Mouse (Mus musculus): ENCODE measurements around the gene Chga. TPM values are rescaled to one million over a fixed set of nuclear protein-coding genes. Genes with fewer than 3 reads are reported as not detected.

The Chga gene
- polyA plus RNA-seq, 1 experiment, result 12.4 TPM

DNA sequence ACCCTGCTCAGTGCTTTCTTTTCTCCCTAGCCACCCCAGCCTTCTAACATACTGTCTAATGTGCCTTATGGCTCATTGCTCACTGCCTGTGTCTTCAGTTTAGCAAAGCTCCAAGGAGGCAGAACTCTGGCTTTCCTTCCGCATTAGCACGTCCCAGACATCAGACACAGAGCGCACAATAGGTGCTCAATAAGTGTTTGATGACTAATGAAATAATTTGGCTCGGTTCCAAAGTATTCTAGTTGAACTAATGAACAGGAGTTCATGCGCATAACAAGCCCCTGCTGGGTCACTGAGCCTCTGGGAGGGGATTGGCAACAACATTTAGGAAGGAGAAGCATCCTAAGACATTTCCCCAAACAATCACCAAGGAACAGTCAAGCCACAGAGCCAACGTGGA, 2.8 kb upstream of the Chga start:
- no peak for DNase-seq
- Histone ChIP-seq H3K27me3 (ENCODE audit: control insufficient read depth, insufficient read depth, low read length) (no peaks in the 10 kb centered on the region; the same call in 1 of the 2 replicates), H3K27ac (ENCODE audit: control insufficient read depth, insufficient read depth, low read length) (no peak overlapping the region), H3K36me3 (ENCODE audit: control insufficient read depth, insufficient read depth, low read length) (no peaks in the 10 kb centered on the region), H3K4me1 (replicated peaks; ENCODE audit: control insufficient read depth, insufficient read depth, low read length) (no peaks in the 10 kb centered on the region), H3K4me3 (ENCODE audit: control insufficient read depth, insufficient read depth, low read length) (no peak overlapping the region)
- 73% methylated on average over 6 of the region's 6 CpGs for WGBS
- TF ChIP-seq POLR2A (IDR thresholded peaks at IDR 0.05; ENCODE audit: control insufficient read depth, extremely low read depth, insufficient read depth, low read length, poor library complexity), result no peak
- no peak for TF ChIP-seq CTCF (IDR thresholded peaks at IDR 0.05; ENCODE audit: borderline replicate concordance, control insufficient read depth, extremely low read depth, insufficient read depth, low read length, poor library complexity)

DNA sequence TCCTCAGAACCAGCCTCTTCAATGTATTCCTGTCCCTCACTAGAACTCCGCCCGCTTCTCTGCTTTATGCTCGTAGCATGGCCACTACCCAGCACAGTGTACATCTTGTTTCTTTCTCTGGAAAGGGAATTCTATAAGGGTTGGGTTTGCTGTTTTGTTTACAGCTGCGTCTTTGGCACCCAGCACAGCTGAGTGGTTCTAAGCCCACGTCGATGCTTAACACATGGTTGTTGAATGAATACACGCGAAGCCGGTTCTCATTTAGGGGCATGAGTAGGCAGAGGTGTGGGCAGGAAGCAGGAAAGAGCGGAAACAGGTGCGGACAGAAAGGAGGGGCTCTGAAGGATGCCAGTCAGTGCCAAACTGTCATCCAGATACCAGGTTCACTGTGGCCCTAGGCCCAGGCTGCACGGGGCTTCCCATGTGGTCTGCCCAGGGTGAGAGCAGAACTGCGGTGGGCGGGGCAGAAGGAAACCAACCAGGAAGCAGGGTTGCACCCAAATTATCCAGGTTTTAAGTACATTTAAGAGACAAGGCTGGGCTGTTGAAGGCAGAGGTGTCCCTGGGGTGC, 979 bp upstream of the Chga start:
- no peak for DNase-seq
- H3K4me1 ChIP-seq (replicated peaks; ENCODE audit: control insufficient read depth, insufficient read depth, low read length), result no peaks in the 10 kb centered on the region
- H3K27me3 ChIP-seq (ENCODE audit: control insufficient read depth, insufficient read depth, low read length), result no peaks in the 10 kb centered on the region; the same call in 1 of the 2 replicates
- H3K36me3 ChIP-seq (ENCODE audit: control insufficient read depth, insufficient read depth, low read length), result no peaks in the 10 kb centered on the region
- 36% methylated on average over 14 of the region's 14 CpGs for WGBS
- H3K27ac ChIP-seq (ENCODE audit: control insufficient read depth, insufficient read depth, low read length), result no peak overlapping the region
- no peak for TF ChIP-seq POLR2A (IDR thresholded peaks at IDR 0.05; ENCODE audit: control insufficient read depth, extremely low read depth, insufficient read depth, low read length, poor library complexity)
- no peak for TF ChIP-seq CTCF (IDR thresholded peaks at IDR 0.05; ENCODE audit: borderline replicate concordance, control insufficient read depth, extremely low read depth, insufficient read depth, low read length, poor library complexity)
- H3K4me3 ChIP-seq (ENCODE audit: control insufficient read depth, insufficient read depth, low read length), result no peak overlapping the region

DNA sequence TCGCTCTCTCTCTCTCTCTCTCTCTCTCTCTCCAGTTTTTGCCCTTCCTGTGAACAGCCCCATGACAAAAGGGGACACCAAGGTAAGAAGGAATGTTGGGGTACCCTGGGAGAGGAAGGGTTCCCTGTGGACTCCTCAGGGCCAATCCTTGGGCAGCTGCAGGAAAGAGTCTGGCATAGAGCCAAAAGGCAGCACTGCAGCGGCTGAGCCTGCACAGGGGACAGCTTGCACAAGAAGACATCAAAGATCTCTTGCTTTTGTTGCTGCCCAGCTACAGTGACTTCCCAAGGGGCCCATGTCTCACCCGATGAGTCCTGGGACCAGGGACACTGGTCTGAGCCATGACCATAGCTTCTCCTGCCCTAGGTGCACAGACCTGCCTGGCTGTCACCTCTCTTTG, 1.1 kb downstream of the Chga start:
- Histone ChIP-seq H3K27ac (ENCODE audit: control insufficient read depth, insufficient read depth, low read length) (no peak overlapping the region), H3K4me1 (replicated peaks; ENCODE audit: control insufficient read depth, insufficient read depth, low read length) (no peaks in the 10 kb centered on the region), H3K4me3 (ENCODE audit: control insufficient read depth, insufficient read depth, low read length) (no peak overlapping the region), H3K27me3 (ENCODE audit: control insufficient read depth, insufficient read depth, low read length) (no peaks in the 10 kb centered on the region; the same call in 1 of the 2 replicates), H3K36me3 (ENCODE audit: control insufficient read depth, insufficient read depth, low read length) (no peaks in the 10 kb centered on the region)
- 75% methylated on average over 3 of the region's 3 CpGs for WGBS
- TF ChIP-seq POLR2A (IDR thresholded peaks at IDR 0.05; ENCODE audit: control insufficient read depth, extremely low read depth, insufficient read depth, low read length, poor library complexity), result no peak
- no peak for TF ChIP-seq CTCF (IDR thresholded peaks at IDR 0.05; ENCODE audit: borderline replicate concordance, control insufficient read depth, extremely low read depth, insufficient read depth, low read length, poor library complexity)
- no peak for DNase-seq

DNA sequence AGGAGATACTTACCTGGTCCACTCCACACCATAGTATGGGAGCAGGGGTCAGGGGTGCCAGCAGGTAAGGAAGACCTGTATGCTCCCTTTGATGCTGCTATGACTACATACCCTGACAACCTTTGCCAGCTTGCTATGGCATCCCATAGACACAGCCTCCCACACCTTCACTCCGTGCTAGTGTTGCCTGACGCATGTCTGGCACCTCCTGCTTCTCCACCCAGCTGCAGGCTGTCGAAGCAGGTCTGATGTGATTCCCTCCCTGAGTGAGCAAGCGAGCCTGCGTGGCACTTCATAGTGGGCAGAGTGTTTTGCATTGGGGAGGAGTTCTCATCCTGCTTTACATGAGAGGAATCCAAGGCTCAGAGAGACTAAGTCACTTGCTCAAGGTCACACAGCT, 2.6 kb downstream of the Chga start:
- H3K27me3 ChIP-seq (ENCODE audit: control insufficient read depth, insufficient read depth, low read length), result no peaks in the 10 kb centered on the region; the same call in 1 of the 2 replicates
- DNase-seq, result no peak
- no peak overlapping the region for H3K27ac ChIP-seq (ENCODE audit: control insufficient read depth, insufficient read depth, low read length)
- no peaks in the 10 kb centered on the region for H3K4me1 ChIP-seq (replicated peaks; ENCODE audit: control insufficient read depth, insufficient read depth, low read length)
- H3K36me3 ChIP-seq (ENCODE audit: control insufficient read depth, insufficient read depth, low read length), result no peaks in the 10 kb centered on the region
- WGBS, result 84% methylated on average over 5 of the region's 5 CpGs
- H3K4me3 ChIP-seq (ENCODE audit: control insufficient read depth, insufficient read depth, low read length), result no peak overlapping the region
- TF ChIP-seq POLR2A (IDR thresholded peaks at IDR 0.05; ENCODE audit: control insufficient read depth, extremely low read depth, insufficient read depth, low read length, poor library complexity) (no peak), CTCF (IDR thresholded peaks at IDR 0.05; ENCODE audit: borderline replicate concordance, control insufficient read depth, extremely low read depth, insufficient read depth, low read length, poor library complexity) (no peak)

DNA sequence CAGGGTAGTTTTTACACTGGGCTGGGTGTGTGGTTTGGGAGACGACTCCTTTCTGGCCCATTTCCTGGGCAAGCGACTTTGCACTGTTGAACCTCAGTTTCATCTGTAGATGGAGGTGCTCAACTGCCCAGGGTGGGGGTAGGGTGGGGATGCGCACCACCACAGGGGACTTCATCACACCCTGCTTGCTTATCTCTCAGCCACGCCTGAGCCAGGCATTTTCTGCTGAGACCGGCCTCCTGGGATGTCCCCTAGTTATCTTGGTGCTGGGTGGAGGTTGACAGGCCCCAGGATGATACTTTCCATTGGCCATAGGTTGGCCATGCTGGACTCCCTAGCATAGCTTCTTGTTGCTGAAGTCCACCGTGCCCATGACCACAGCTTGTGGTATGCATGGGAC, 10.3 kb downstream of the Chga start:
- H3K4me3 ChIP-seq (ENCODE audit: control insufficient read depth, insufficient read depth, low read length), result no peak overlapping the region
- WGBS, result 68% methylated on average over 6 of the region's 6 CpGs
- H3K4me1 ChIP-seq (replicated peaks; ENCODE audit: control insufficient read depth, insufficient read depth, low read length), result no peaks in the 10 kb centered on the region
- no peak for DNase-seq
- no peaks in the 10 kb centered on the region for H3K36me3 ChIP-seq (ENCODE audit: control insufficient read depth, insufficient read depth, low read length)
- TF ChIP-seq POLR2A (IDR thresholded peaks at IDR 0.05; ENCODE audit: control insufficient read depth, extremely low read depth, insufficient read depth, low read length, poor library complexity) (no peak), CTCF (IDR thresholded peaks at IDR 0.05; ENCODE audit: borderline replicate concordance, control insufficient read depth, extremely low read depth, insufficient read depth, low read length, poor library complexity) (no peak)
- H3K27ac ChIP-seq (ENCODE audit: control insufficient read depth, insufficient read depth, low read length), result no peak overlapping the region
- no peaks in the 10 kb centered on the region for H3K27me3 ChIP-seq (ENCODE audit: control insufficient read depth, insufficient read depth, low read length)

DNA sequence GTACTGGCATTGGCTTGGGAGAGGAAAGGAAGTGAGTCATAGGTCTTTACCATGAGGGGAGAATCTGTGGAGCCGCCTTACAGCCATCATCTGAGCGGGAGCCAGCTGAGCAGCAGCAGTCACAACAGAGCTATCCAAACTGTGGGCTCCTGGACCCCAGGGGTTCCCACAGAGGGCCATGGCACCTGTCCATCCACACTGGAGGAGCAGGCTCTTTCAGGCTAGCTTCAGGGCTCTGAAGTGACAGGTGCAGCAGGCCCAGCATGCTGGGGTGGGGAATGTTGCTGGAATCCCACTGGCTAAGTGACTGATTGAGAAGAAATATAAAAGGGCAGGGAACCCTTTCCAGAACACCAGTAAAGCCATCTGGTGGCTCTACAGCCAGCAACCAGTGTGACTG, 12.2 kb downstream of the Chga start:
- no peak overlapping the region for H3K27ac ChIP-seq (ENCODE audit: control insufficient read depth, insufficient read depth, low read length)
- H3K27me3 ChIP-seq (ENCODE audit: control insufficient read depth, insufficient read depth, low read length), result no peaks in the 10 kb centered on the region
- 84% methylated on average over 2 of the region's 2 CpGs for WGBS
- TF ChIP-seq CTCF (IDR thresholded peaks at IDR 0.05; ENCODE audit: borderline replicate concordance, control insufficient read depth, extremely low read depth, insufficient read depth, low read length, poor library complexity), result no peak
- TF ChIP-seq POLR2A (IDR thresholded peaks at IDR 0.05; ENCODE audit: control insufficient read depth, extremely low read depth, insufficient read depth, low read length, poor library complexity), result no peak
- H3K4me3 ChIP-seq (ENCODE audit: control insufficient read depth, insufficient read depth, low read length), result no peak overlapping the region
- no peaks in the 10 kb centered on the region for H3K36me3 ChIP-seq (ENCODE audit: control insufficient read depth, insufficient read depth, low read length)
- DNase-seq, result no peak
- H3K4me1 ChIP-seq (replicated peaks; ENCODE audit: control insufficient read depth, insufficient read depth, low read length), result no peaks in the 10 kb centered on the region

DNA sequence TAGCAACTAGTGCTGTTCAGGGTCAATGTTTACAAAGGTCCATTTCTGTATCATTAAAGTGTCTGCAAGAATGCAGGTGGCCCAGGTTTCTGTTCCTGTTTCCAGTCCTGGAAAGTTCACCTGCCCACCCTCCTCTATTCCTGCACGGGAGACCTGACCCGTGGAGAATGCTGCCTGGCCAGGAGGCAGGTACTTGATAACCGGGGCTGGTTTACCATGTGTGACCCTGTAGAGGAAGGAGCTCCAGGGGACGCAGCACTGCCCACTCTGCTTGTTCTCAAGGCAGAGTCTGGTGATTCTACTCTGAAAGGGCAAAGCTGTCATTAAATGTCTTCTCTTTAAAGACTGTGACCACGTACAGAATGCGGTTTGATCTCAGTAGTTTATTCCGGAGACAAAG, 13.4 kb downstream of the Chga start:
- Histone ChIP-seq H3K4me1 (replicated peaks; ENCODE audit: control insufficient read depth, insufficient read depth, low read length) (no peaks in the 10 kb centered on the region), H3K27ac (ENCODE audit: control insufficient read depth, insufficient read depth, low read length) (no peak overlapping the region), H3K4me3 (ENCODE audit: control insufficient read depth, insufficient read depth, low read length) (no peak overlapping the region), H3K36me3 (ENCODE audit: control insufficient read depth, insufficient read depth, low read length) (no peaks in the 10 kb centered on the region), H3K27me3 (ENCODE audit: control insufficient read depth, insufficient read depth, low read length) (no peaks in the 10 kb centered on the region)
- no peak for DNase-seq
- WGBS, result 85% methylated on average over 7 of the region's 7 CpGs
- TF ChIP-seq POLR2A (IDR thresholded peaks at IDR 0.05; ENCODE audit: control insufficient read depth, extremely low read depth, insufficient read depth, low read length, poor library complexity) (no peak), CTCF (IDR thresholded peaks at IDR 0.05; ENCODE audit: borderline replicate concordance, control insufficient read depth, extremely low read depth, insufficient read depth, low read length, poor library complexity) (no peak)
